Mouse (Mus musculus) hindbrain, embryonic 16.5 days (tissue): ENCODE measurements around the gene Ppp2r3d. TPM values are rescaled to one million over a fixed set of nuclear protein-coding genes. Genes with fewer than 3 reads are reported as not detected.
"Not testable (repeated sequence)": the region's sequence is repeated elsewhere in the genome, so short reads cannot be mapped to it uniquely, and the experiment has no call there.

Experiments
- ATAC-seq: fragments of 200-750 bp; cut with Nextera tagmentation; 2 replicates; pipeline ENCODE4 v1.8.0; 2017; ENCODE audit warnings: moderate TSS enrichment, moderate library complexity
- H3K27ac ChIP-seq: fragments of 300-500 bp; sonication (generic); 2 replicates; pipeline ENCODE4 v1.5.1; 2014; ENCODE audit warnings: low read depth, mild to moderate bottlenecking, control low read depth, low read length, moderate library complexity
- H3K27me3 ChIP-seq: fragments of 300-500 bp; sonication (generic); replicated peaks from 2 replicates; pipeline ENCODE4 v1.6.1; 2014; ENCODE audit warnings: low read length; ENCODE audit not compliant: control insufficient read depth, insufficient read depth
- H3K36me3 ChIP-seq: fragments of 300-500 bp; sonication (generic); 2 replicates; pipeline ENCODE4 v1.6.1; 2014; ENCODE audit warnings: mild to moderate bottlenecking, low read length, moderate library complexity, mixed read lengths; ENCODE audit not compliant: control insufficient read depth, insufficient read depth
- H3K4me1 ChIP-seq: fragments of 300-500 bp; sonication (generic); 2 replicates; pipeline ENCODE4 v1.6.1; 2014; ENCODE audit warnings: low read depth, low read length; ENCODE audit not compliant: control insufficient read depth, insufficient read depth
- H3K4me2 ChIP-seq: fragments of 300-500 bp; sonication (generic); 2 replicates; pipeline ENCODE4 v1.6.1; 2014; ENCODE audit warnings: mild to moderate bottlenecking, low read length, control low read depth, moderate library complexity
- H3K4me3 ChIP-seq: fragments of 300-500 bp; sonication (generic); 2 replicates; pipeline ENCODE4 v1.5.1; 2014; ENCODE audit warnings: mild to moderate bottlenecking, low read length, control low read depth, moderate library complexity
- H3K9ac ChIP-seq: fragments of 300-500 bp; sonication (generic); 2 replicates; pipeline ENCODE4 v1.6.1; 2014; ENCODE audit warnings: low read depth, mild to moderate bottlenecking, control low read depth, low read length, moderate library complexity
- H3K9me3 ChIP-seq: fragments of 300-500 bp; sonication (generic); 2 replicates; pipeline ENCODE4 v1.6.1; 2014; ENCODE audit warnings: mild to moderate bottlenecking, low read length, moderate library complexity; ENCODE audit not compliant: control insufficient read depth
- WGBS: fragments of 180-500 bp; shearing (Covaris S2); extraction: QIAGEN DNeasy Blood & Tissue Kit; methylation state at CpG from one replicate; pipeline ENCODE4 v1.1.7; 2014; 5-methylcytosine and 5-hydroxymethylcytosine counted together
- polyA plus RNA-seq: library from polyadenylated mRNA; unstranded; fragments of >200 nt; fragmentation: Nextera tagmentation; extraction: Ambion mirVana; gene quantifications from 2 replicates; pipeline ENCODE4 v1.2.1, GENCODE M21; 2015

The Ppp2r3d gene
- 149 and 160 TPM in 2 replicates for polyA plus RNA-seq

GRCm38 (mm10) chr9:124476096-124476902 lies at the start of gene Ppp2r3d:
Ppp2r3d (minus strand) TSS chr9:124476898.
- Histone ChIP-seq H3K9ac (no peak within 1 kb of the TSS), H3K27me3 (no peaks in the 10 kb centered on the region), H3K4me3 (no peak within 1 kb of the TSS), H3K27ac (no peak within 1 kb of the TSS), H3K4me1 (no peaks in the 10 kb centered on the region), H3K36me3 (peaks cover 13% of the 10 kb centered on the region), H3K9me3 (peaks cover 7% of the 10 kb centered on the region), H3K4me2 (no peak within 1 kb of the TSS)
- ATAC-seq: no peak
- WGBS: 97% methylated on average over 22 of the region's 22 CpGs

DNA sequence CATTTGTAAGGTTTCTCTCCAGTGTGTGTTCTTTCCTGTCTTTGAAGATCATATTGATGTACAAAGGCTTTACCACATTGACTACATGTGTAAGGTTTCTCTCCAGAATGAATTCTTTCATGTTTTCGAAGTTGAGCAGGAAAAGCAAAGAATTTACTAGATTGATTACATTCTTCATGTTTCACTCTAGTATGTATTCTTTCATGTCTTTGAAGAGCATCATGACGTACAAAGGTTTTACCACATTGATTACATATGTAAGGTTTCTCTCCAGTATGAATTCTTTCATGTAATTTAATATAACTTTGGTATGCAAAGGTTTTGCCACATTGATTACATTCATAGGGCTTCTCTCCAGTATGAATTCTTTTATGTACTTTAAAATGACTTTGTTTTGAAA lies 17.0 kb upstream of the Ppp2r3d start, which contains the start of gene Gm21836:
TSS of gene Gm21836 (minus strand) at position 101 of the 400 bp plus-strand sequence.
- not testable (repeated sequence) for H3K9me3 ChIP-seq, H3K27me3 ChIP-seq, H3K36me3 ChIP-seq, H3K27ac ChIP-seq, ATAC-seq, H3K4me2 ChIP-seq, H3K4me1 ChIP-seq, H3K9ac ChIP-seq, H3K4me3 ChIP-seq
- WGBS: 94% methylated on average over 2 of the region's 2 CpGs

DNA sequence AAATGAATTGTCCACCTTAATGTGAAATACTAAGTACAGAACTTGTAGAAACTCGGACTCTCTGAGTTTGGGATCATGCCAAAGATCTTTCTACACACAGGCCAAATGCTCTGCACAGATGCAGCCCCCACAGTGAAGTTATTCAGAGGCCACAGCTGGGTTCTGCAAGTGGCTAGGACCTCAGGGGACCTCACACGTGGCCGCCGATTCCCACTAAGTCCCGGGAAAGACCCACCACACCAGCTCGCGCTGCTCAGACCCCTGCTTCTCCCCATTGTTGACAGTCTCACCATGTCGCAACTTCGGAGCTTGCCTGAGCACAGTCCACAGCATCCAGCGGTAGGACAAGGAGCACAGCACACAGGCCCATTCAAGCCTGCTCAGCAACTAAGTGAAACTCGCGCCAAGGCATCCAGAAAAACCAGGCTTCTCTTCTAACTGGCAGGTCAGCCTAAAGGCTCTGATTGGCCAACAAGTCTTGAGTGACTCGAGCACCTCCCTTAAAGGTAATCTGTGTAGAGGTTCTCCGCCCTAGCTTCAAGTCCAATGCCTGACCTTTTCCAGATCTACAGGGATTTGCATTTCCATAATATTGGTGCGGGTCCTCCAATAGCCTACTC lies 3.8 kb upstream of the Ppp2r3d start:
- not testable (repeated sequence) for H3K9ac ChIP-seq, ATAC-seq, H3K9me3 ChIP-seq, H3K27ac ChIP-seq, H3K27me3 ChIP-seq, H3K4me2 ChIP-seq, H3K4me1 ChIP-seq, H3K4me3 ChIP-seq
- WGBS: 57% methylated on average over 11 of the region's 15 CpGs
- H3K36me3 ChIP-seq: peaks cover 13% of the 10 kb centered on the region

DNA sequence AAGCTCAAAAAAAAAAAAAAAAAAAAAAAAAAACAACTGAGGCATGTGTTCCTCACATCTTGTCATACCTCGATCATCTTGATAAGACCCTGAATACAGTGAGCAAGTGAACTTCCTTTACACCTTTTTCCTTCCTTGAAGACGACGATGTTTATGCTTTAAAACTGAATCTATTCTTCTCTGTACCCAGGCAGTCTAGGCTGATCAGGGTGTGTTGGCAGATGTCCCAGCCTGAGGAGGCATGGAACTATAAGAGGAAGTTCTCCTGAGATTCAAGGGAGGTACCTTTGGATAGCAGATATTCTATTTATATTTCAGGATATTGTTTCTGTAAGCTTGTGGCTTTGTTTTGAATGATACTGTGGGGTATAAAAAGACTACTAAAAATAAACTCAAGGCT lies 1.4 kb upstream of the Ppp2r3d start:
- Histone ChIP-seq H3K4me1 (no peaks in the 10 kb centered on the region), H3K27me3 (no peaks in the 10 kb centered on the region), H3K4me3 (no peak overlapping the region), H3K9ac (no peak overlapping the region), H3K36me3 (peaks cover 13% of the 10 kb centered on the region), H3K27ac (no peak overlapping the region), H3K9me3 (peaks cover 7% of the 10 kb centered on the region), H3K4me2 (no peak overlapping the region)
- WGBS: 77% methylated on average over 3 of the region's 3 CpGs
- ATAC-seq: no peak

GRCm38 (mm10) chr9:124475689-124476088 lies 1.0 kb downstream of the Ppp2r3d start:
- no peak overlapping the region for H3K27ac ChIP-seq
- H3K9ac ChIP-seq: no peak overlapping the region
- no peak for ATAC-seq
- 88% methylated on average over 15 of the region's 15 CpGs for WGBS
- no peaks in the 10 kb centered on the region for H3K27me3 ChIP-seq
- H3K4me3 ChIP-seq: no peak overlapping the region
- peaks cover 7% of the 10 kb centered on the region for H3K9me3 ChIP-seq
- no peak overlapping the region for H3K4me2 ChIP-seq
- H3K36me3 ChIP-seq: peaks cover 13% of the 10 kb centered on the region
- no peaks in the 10 kb centered on the region for H3K4me1 ChIP-seq

- Histone ChIP-seq H3K9me3 (no peaks in the 10 kb centered on the region), H3K27me3 (no peaks in the 10 kb centered on the region)
- no peak for ATAC-seq
Observed at GRCm38 (mm10) chr9:124456572-124456971, 20.1 kb downstream of the Ppp2r3d start.

GRCm38 (mm10) chr9:124442533-124442855 lies 34.2 kb downstream of the Ppp2r3d start:
- no peak for ATAC-seq
- Histone ChIP-seq H3K4me1 (no peaks in the 10 kb centered on the region), H3K9me3 (peaks cover 30% of the 10 kb centered on the region), H3K27ac (no peak overlapping the region), H3K36me3 (peaks cover 33% of the 10 kb centered on the region), H3K9ac (no peak overlapping the region), H3K4me2 (no peak overlapping the region), H3K4me3 (no peak overlapping the region), H3K27me3 (no peaks in the 10 kb centered on the region)
- 95% methylated on average over 15 of the region's 15 CpGs for WGBS

More at GRCm38 (mm10) chr9:124456572-124456971, 20.1 kb downstream of the Ppp2r3d start:
- Histone ChIP-seq H3K9ac (no peak overlapping the region), H3K27ac (no peak overlapping the region), H3K36me3 (no peaks in the 10 kb centered on the region), H3K4me2 (no peak overlapping the region), H3K4me3 (no peak overlapping the region), H3K4me1 (no peaks in the 10 kb centered on the region)
- WGBS: 3% methylated on average over 1 of the region's 1 CpGs

DNA sequence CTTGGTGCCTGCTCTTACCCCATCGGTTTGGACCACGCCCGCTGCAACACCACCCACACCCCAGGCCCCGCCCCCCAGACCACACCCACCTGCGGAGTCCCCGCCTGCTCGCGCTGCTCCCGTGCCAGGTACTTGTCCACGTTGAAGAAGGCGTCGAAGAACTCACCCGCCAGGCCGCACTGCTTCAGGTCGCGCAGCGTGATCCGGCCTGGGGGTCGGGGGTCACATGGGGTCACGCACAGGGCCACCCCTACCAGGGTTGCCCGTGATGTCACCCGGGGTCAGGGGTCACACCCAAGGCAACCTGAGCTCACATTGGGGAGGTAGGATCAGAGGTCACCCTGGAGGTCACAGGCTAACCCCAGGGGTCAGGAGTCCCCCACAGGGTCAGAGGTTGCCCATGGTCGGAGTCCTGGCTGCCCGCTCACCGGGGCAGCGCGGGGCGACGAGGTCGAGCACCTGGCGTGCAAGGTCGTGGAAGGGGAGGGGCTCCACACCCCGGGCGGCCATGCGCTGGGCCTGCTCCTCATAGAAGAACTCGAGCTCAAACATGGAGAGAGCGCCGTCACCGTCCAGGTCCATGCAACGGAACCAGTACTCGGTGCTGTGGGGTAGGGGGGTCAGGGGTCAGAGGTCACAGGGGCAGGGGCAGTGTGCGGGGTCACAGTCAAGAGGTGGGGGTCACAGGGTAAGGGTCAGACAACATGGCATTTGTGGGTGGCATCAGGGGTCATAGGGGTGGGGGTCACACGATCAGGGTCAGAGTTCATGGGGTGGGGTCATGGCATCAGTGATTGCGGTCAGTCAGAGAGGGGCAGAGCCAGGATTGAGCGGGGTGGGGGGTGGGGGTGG lies 34.8 kb downstream of the Ppp2r3d start:
- 97% methylated on average over 44 of the region's 45 CpGs for WGBS
- no peak overlapping the region for H3K4me2 ChIP-seq
- H3K9me3 ChIP-seq: peaks cover 30% of the 10 kb centered on the region
- no peaks in the 10 kb centered on the region for H3K4me1 ChIP-seq
- H3K27ac ChIP-seq: no peak overlapping the region
- no peaks in the 10 kb centered on the region for H3K27me3 ChIP-seq
- no peak for ATAC-seq
- H3K36me3 ChIP-seq: peaks cover 33% of the 10 kb centered on the region
- H3K9ac ChIP-seq: no peak overlapping the region
- H3K4me3 ChIP-seq: no peak overlapping the region

- Histone ChIP-seq H3K9me3 (peaks cover 30% of the 10 kb centered on the region), H3K36me3 (peaks cover 33% of the 10 kb centered on the region), H3K4me2 (peak overlapping the region; percentile 33), H3K27me3 (no peaks in the 10 kb centered on the region), H3K4me3 (peak overlapping the region; percentile 21; the same call in 1 of the 2 replicates), H3K4me1 (no peaks in the 10 kb centered on the region), H3K27ac (no peak overlapping the region), H3K9ac (no peak overlapping the region)
- 71% methylated on average over 14 of the region's 14 CpGs for WGBS
- no peak; the same call in 1 of the 2 replicates for ATAC-seq
Observed at GRCm38 (mm10) chr9:124440724-124441045, 36.0 kb downstream of the Ppp2r3d start.
